Mouse (Mus musculus) liver, embryonic 18 days (tissue): ENCODE results near the gene Pfkfb2. TPM values are rescaled to one million over a fixed set of nuclear protein-coding genes. Genes with fewer than 3 reads are reported as not detected.

Experiments used
- polyA plus RNA-seq: library from polyadenylated mRNA; depleted of rRNA; stranded (reverse); fragments of >200 nt; gene quantifications from 2 replicates; pipeline ENCODE4 v1.2.3, GENCODE M21; 2012; rRNA removed

Pfkfb2 gene
- 5.3 and 6.0 TPM in 2 replicates for polyA plus RNA-seq

DNA sequence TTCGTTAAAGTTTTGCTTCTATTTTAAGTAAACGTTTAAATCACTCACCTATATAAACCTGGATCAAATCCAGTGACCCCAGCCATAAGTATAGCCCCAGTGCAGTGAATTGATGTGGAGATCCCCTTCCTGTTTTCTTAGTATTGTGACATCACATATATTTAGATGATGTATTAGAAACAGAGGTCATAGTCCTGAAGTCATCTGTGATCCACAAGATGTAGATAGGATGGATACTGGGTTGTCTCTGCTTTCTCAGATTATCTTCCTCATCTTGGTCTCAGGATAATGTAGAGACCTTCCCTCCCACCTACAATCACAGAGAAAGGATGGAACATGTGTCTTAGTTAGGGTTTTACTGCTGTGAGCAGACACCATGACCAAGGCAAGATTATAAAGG lies at the start of gene Pfkfb2:
Gene Pfkfb2 (minus strand): TSS at position 101 of the 400 bp plus-strand sequence.

DNA sequence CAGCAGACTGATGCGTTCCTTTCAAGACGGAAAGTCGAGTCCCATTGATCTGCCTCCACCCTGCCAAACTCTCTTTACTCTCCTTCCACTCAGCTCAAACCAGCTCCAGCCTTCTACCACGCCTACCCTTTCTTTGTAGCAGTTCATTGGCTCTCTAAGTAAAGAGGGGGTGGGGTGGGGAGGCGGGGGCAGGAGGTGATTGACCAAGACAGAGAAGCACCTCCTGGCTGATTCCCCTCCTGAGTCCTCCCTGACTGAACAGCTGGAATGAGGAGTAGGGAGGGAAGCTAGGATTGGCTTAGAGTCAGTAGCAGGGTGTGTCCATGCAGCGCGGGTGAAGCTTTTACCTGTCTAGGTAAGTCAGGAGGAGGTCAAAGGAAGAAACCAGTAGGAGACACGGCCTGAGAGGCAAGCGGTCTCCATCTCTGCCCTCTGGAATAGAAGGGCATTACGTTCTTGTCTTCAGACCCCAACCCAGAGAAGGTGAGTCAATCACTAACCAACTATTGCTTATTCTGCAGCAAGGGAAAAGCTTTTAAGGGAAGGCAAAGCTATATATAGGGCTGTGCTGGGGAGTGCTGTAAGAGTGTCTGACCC lies 2.8 kb upstream of the Pfkfb2 start, which contains the start of gene AA986860:
Gene AA986860 (plus strand): TSS at position 236 of the 597 bp plus-strand sequence.

DNA sequence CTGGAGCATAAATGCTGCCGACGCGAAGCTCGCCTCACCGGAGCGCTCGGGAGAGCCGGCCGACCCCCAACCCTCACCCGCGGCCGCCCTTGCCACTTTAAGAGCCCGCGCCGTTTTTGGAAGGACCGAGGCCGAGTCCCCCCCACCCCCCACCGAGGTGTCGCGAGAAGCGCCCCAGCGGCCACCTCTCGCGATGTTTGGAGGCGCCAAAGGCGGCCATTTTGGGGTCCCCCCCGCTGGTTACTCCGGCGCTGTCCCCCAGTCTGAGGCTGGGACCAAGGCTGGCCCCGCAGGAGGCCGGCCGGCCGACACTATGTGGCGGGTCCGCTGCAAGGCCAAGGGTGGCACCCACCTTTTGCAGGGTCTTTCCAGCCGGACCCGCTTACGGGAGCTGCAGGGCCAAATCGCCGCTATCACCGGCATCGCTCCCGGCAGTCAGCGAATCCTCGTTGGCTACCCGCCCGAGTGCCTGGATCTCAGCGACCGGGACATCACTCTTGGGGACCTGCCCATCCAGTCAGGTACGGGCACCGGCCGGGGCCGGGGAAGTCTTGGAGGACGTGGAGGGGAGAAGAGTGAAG lies 11.7 kb downstream of the Pfkfb2 start, which contains the start of gene Yod1:
Gene Yod1 (plus strand): TSS at position 37 of the 581 bp plus-strand sequence.

DNA sequence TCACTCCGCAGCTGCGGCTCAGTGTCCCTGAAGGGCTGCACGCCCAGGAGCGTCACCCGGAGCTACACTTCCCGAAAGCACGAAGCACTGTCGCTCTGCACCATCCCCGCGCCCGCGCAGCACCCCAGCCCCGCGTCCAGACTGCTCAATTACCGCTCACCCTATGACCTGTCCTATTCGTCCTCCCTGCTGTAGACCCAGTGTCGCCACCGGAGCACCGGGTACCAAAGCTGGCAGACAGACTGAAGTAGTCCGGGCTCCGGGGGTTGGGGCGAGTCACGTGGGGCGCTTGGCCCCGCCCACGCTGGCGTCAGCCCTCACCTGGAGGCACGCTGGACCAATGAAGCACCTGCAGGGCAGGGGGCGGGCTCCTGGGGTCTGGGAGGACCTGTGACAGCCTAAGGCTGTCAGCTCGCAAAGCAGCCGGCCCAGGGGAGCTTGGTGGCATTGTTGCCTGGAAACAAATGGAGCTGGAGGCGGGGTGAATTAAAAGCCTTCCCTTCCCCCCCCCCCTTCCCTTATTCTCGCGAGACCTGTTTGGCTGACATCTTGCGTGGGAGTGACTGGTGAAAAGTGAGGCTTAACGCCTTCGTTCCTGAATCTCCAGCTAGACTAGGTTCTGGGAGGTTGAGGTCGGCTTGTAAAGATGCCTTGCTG lies 13.4 kb downstream of the Pfkfb2 start, which contains the start of gene Gm29427:
Gene Gm29427 (minus strand): TSS at position 239 of the 657 bp plus-strand sequence.

DNA sequence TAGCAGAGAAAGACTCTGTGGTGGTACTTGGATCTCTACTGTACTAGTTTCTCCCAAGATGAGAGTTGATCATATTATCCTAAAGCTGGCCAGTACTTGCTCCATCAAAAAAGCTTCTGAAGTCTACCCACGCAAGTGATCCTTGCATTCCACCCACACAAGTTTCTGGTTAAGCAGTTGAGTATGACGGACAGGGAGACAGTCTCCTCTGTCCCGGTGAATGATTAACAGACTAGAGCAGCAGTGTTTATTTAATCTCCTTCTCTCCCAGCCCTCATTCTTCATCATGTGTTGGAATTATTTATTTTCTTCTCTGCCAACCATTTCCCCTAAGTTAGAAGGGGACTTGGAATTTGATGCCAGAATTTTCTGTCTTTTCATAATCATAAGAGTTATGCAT lies 67.6 kb downstream of the Pfkfb2 start, which contains the start of gene C4bp:
Gene C4bp (minus strand): TSS at position 179 of the 400 bp plus-strand sequence.

Other genes with a start within 250 kb of the Pfkfb2 start
- gene Zp3r, start 99.6 kb downstream of the Pfkfb2 start, polyA plus RNA-seq: not detected in 2 replicates
- 4.4 and 8.9 TPM in 2 replicates for gene C4bp, start 67.6 kb downstream of the Pfkfb2 start, polyA plus RNA-seq
- gene Gm29427, start 13.5 kb downstream of the Pfkfb2 start, polyA plus RNA-seq: 0.01 TPM in 1 of 2 replicates, not detected in the other
- gene Yod1, start 11.9 kb downstream of the Pfkfb2 start, polyA plus RNA-seq: 3.5 and 3.6 TPM in 2 replicates
- 1.4 and 1.5 TPM in 2 replicates for gene AA986860, start 2.7 kb upstream of the Pfkfb2 start, polyA plus RNA-seq
- 0.02 and 0.04 TPM in 2 replicates for gene Fcamr, start 71.6 kb upstream of the Pfkfb2 start, polyA plus RNA-seq
- 1.0 and 1.1 TPM in 2 replicates for gene Pigr, start 97.4 kb upstream of the Pfkfb2 start, polyA plus RNA-seq
- 0.11 TPM in 1 of 2 replicates, not detected in the other for gene Fcmr, start 136.4 kb upstream of the Pfkfb2 start, polyA plus RNA-seq
- not detected in 2 replicates for gene Il24, start 158.2 kb upstream of the Pfkfb2 start, polyA plus RNA-seq
- not detected in 2 replicates for gene Il20, start 182.2 kb upstream of the Pfkfb2 start, polyA plus RNA-seq
- gene Il19, start 210.9 kb upstream of the Pfkfb2 start, polyA plus RNA-seq: not detected in 2 replicates